Mouse (Mus musculus): ENCODE measurements around the gene Gdf3. TPM values are rescaled to one million over a fixed set of nuclear protein-coding genes. Genes with fewer than 3 reads are reported as not detected.
"Not testable (repeated sequence)": the region's sequence is repeated elsewhere in the genome, so short reads cannot be mapped to it uniquely, and the experiment has no call there.

Gdf3 gene
- total RNA-seq, 2 experiments from 2014 or later, result not detected

GRCm38 (mm10) chr6:122607700-122608099 is 2.2 kb downstream of the Gdf3 start:
- intact Hi-C loops (cut with DNase I), result no loop called here

DNA sequence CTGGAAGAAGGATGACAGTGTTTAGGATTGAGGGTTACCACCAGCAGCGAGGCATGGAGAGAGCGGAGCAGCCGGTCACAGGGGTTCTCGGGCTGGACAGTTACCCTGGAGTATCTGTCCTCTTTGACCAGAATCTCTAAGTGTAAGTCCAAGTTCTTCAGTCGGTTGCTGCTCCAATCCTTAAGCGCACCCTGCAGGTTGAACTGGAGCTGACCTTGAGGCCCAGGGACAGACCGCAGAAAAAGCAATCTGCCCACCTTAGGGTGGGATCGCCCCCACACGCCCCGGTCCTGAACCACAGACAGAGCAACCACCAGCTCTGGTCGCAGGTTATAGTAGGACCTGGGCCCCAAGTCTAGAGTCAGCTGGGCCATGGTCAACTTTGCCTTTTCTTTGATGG is 3.2 kb downstream of the Gdf3 start:
- no peak for DNase-seq (ENCODE audit: low spot score)
- intact Hi-C loops (cut with DNase I), result no loop called here

More at GRCm38 (mm10) chr6:122607700-122608099, 2.2 kb downstream of the Gdf3 start:
- DNase-seq (ENCODE audit: low spot score), result no peak

DNA sequence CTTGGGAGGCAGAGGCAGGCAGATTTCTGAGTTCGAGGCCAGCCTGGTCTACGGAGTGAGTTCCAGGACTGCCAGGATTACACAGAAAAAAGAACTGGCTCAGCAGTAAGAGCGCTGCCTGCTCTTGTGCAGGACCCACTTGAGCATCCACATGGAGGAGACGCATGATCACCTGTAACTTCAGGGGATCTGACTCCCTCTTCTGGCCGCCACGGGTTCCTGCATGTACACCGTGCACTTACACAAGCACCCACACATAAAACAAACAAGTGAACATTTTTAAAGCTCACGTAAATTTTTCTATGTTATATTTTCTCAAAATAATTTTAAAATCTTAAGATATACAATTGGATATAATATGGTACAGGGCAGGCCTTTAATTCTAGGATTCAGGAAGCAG is 4.4 kb downstream of the Gdf3 start:
- no peak for DNase-seq (ENCODE audit: low spot score)
- intact Hi-C loops (cut with DNase I), result no loop called here

GRCm38 (mm10) chr6:122604260-122604659 is 5.6 kb downstream of the Gdf3 start:
- no peak for DNase-seq (ENCODE audit: low spot score)
- intact Hi-C loops (cut with DNase I), result no loop called here

- intact Hi-C loops (cut with DNase I), result no loop called here
- no peak for DNase-seq (ENCODE audit: low spot score)
Measured at GRCm38 (mm10) chr6:122602992-122603322, 6.9 kb downstream of the Gdf3 start.

GRCm38 (mm10) chr6:122602242-122602991 is 7.5 kb downstream of the Gdf3 start, which contains the start of gene Apobec1:
Gene Apobec1 (minus strand): TSS chr6:122602444.
- peak; percentile 71 for DNase-seq (ENCODE audit: low spot score)
- intact Hi-C loops (cut with DNase I), result no loop called here

GRCm38 (mm10) chr6:122601615-122602014 is 8.3 kb downstream of the Gdf3 start:
- no peak for DNase-seq (ENCODE audit: low spot score)
- intact Hi-C loops (cut with DNase I), result no loop called here

GRCm38 (mm10) chr6:122601031-122601430 is 8.9 kb downstream of the Gdf3 start:
- intact Hi-C loops (cut with DNase I), result no loop called here

GRCm38 (mm10) chr6:122600066-122600646 is 9.7 kb downstream of the Gdf3 start:
- no peak for DNase-seq (ENCODE audit: low spot score)
- intact Hi-C loops (cut with DNase I), result no loop called here

More at GRCm38 (mm10) chr6:122601031-122601430, 8.9 kb downstream of the Gdf3 start:
- DNase-seq (ENCODE audit: low spot score), result no peak

DNA sequence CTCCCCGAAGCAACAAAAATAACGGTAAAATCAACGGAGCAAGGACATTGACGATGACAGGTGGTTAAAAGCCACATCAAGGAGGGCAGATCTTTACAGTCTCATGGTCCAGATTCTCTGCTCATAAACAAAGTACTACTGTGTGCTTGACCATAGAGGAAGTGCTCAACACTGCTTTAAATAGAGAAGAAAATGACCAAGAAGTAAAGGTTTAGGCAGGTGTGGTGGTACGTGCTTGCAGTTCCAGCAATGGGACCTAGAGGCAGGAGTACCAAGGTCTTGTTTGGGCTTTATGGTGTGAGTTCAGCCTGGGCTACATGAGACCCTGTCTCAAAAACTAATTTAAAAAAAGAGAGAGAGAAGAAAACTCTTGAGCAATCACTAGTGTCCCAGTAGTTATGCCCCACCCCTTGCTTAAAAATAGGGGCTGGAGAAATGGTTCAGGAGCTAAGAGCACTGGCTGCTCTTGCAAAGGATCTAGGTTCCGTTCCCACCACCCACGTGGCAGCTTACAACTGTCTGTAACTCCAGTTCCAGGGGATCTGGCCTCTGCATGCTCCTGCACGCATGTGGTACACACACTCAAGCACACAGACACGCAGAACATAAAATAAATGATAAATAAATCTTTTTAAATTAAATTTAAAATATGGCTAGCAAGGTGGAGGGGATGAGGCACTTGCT is 10.7 kb downstream of the Gdf3 start:
- intact Hi-C loops (cut with DNase I), result no loop called here
- no peak for DNase-seq (ENCODE audit: low spot score)

- intact Hi-C loops (cut with DNase I), result no loop called here
- no peak for DNase-seq (ENCODE audit: low spot score)
Measured at GRCm38 (mm10) chr6:122598436-122598835, 11.5 kb downstream of the Gdf3 start.

DNA sequence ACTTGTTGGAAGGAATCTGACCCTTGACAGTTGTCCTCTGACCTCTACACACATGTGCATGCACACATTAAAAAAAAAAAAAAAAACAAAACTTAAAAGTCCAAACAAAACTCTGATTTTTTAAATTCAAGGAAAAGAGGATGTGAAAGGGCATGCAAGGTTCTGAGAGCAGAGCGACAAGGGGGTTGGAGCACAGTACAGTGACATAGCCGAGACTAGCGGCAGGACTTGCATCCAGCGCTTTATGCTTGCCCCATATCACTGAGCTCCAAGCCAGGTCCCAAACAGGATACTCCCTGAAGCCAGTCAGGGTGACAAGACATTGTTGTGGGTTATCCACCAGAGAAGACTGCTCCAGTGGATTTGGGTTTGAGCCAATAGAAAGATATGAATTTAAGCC is 11.9 kb downstream of the Gdf3 start:
- intact Hi-C loops (cut with DNase I), result no loop called here
- no peak for DNase-seq (ENCODE audit: low spot score)

DNA sequence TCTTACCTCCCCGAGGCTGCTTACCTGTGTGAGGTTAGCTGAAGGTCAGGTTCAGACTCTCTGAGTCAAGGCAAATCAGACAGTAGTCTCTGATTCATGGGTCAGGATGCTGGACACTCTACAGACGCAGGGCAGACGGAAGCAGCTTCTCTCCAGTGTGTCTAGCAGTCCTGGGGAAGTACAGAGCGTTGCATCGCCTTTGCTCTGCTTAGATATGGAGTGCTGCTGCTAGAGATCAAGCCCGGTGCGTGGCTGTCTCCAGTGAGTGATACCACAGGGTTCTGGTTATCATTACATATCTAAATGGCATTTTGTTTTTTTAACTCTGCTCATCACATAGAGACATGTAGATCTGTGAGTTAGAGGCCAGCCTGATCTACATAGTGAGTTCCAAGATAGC is 13.3 kb downstream of the Gdf3 start:
- DNase-seq (ENCODE audit: low spot score), result no peak
- intact Hi-C loops (cut with DNase I), result no loop called here

GRCm38 (mm10) chr6:122595637-122596036 is 14.2 kb downstream of the Gdf3 start:
- intact Hi-C loops (cut with DNase I), result loop anchor here (1.0 kb wide), 1 partner anchor 38 kb away; no protein-coding TSS in a partner anchor

GRCm38 (mm10) chr6:122592905-122593304 is 17.0 kb downstream of the Gdf3 start:
- DNase-seq (ENCODE audit: low spot score), result no peak
- intact Hi-C loops (cut with DNase I), result no loop called here

More at GRCm38 (mm10) chr6:122595637-122596036, 14.2 kb downstream of the Gdf3 start:
- DNase-seq (ENCODE audit: low spot score), result no peak

DNA sequence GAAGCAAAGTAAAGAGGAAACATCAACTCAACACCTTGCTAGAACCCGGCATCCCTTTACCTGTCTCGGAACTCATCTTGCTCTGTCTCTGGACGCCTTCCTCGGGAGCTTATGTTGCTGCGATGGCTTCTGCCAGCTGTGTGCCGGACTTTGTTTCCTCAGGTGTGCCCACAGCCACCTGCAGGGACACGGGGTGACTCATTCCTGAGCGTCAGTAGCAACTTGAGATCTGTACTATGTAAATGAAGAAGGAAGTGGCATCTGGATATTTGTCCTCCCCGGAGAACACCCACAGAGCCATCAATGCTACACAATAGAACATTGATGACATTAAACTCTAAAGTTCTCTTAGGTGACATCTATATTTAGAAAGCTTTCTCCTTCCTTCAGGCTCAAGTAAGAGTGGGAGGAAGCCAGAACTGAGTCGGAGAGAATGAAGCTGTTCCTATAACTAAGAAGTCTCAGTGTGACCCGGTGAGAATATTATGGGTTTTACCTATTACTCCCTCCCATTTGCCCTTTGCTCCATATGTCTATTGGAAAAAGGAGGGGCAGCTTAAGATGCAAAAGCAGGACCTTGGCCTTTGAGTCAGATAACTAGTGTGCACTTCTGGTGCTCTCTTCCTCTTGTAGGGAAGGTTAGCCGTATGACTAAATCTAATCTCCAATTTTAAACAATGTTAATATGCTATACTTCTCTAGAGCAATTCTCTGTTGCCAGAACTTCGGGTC is 18.7 kb downstream of the Gdf3 start:
- DNase-seq (ENCODE audit: low spot score), result no peak
- intact Hi-C loops (cut with DNase I), result no loop called here

DNA sequence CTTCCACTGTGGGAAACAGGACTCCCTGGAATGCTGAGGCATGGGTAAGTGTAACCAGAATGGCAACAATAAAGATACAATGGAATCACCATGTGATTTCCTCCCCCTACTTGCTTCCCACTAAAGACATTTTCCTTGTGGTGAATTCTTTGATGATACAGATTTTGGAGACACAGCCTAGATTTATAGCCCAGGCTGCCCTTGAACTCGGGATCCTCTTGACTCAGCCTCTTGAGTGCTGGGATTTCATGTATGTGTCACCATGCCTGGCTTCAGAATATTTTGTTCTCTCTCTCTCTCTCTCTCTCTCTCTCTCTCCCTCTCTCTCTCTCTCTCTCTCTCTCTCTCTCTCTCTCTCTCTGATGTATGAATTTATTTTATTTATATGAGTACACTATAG is 30.8 kb downstream of the Gdf3 start:
- DNase-seq (ENCODE audit: low spot score), result no peak
- intact Hi-C loops (cut with DNase I), result no loop called here

GRCm38 (mm10) chr6:122577030-122577429 is 32.9 kb downstream of the Gdf3 start:
- intact Hi-C loops (cut with DNase I), result no loop called here
- DNase-seq (ENCODE audit: low spot score), result no peak

- DNase-seq (ENCODE audit: low spot score); intact Hi-C loops (cut with DNase I): not testable (repeated sequence)
Measured at GRCm38 (mm10) chr6:122575037-122575436, 34.9 kb downstream of the Gdf3 start.

DNA sequence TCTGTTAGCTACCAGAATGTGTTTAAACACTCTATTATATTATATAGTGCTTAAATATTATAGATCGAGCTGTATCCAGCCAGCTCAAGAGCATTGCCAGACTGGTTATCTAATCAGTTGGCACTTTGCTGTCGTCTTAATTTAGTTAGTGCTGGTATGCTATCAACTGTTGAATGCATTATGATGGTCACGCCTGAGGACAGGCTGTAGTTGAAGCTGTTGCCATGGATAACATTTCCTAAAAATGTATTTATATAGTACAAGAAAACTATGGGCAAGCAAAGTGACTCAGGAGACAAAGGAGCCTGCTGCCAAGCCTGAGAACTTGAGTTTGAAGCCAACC is 38.3 kb downstream of the Gdf3 start:
- no peak for DNase-seq (ENCODE audit: low spot score)
- intact Hi-C loops (cut with DNase I), result no loop called here

Data from heart, postnatal 25 days (tissue).